Mouse (Mus musculus) urinary bladder, postnatal 25 days (tissue): ENCODE measurements around the gene Snx27.

Experiments
- DNase-seq: peaks from one replicate; pipeline ENCODE4 v3.0.0; 2022; ENCODE audit warnings: low spot score

Snx27 gene

GRCm38 (mm10) chr3:94582456-94582891 lies at the start of gene Snx27:
Snx27 (minus strand) TSS chr3:94582716.
- peak; percentile 66 for DNase-seq

- DNase-seq: no peak
Measured at GRCm38 (mm10) chr3:94629876-94630275, 47.4 kb upstream of the Snx27 start.

GRCm38 (mm10) chr3:94628712-94629111 lies 46.2 kb upstream of the Snx27 start:
- DNase-seq: no peak

- DNase-seq: no peak
Measured at GRCm38 (mm10) chr3:94624281-94624680, 41.8 kb upstream of the Snx27 start.

GRCm38 (mm10) chr3:94622550-94622949 lies 40.0 kb upstream of the Snx27 start:
- no peak for DNase-seq

GRCm38 (mm10) chr3:94621740-94622507 lies 39.4 kb upstream of the Snx27 start:
- no peak for DNase-seq

GRCm38 (mm10) chr3:94616717-94617116 lies 34.2 kb upstream of the Snx27 start:
- peak; percentile 28 for DNase-seq

- no peak for DNase-seq
Measured at GRCm38 (mm10) chr3:94613258-94613878, 30.9 kb upstream of the Snx27 start.

GRCm38 (mm10) chr3:94612274-94612673 lies 29.8 kb upstream of the Snx27 start:
- DNase-seq: no peak

GRCm38 (mm10) chr3:94611834-94612233 lies 29.3 kb upstream of the Snx27 start:
- DNase-seq: no peak

GRCm38 (mm10) chr3:94611343-94611742 lies 28.8 kb upstream of the Snx27 start:
- no peak for DNase-seq

GRCm38 (mm10) chr3:94610581-94610980 lies 28.1 kb upstream of the Snx27 start:
- no peak for DNase-seq

GRCm38 (mm10) chr3:94609621-94610020 lies 27.1 kb upstream of the Snx27 start:
- DNase-seq: no peak

GRCm38 (mm10) chr3:94601959-94602358 lies 19.4 kb upstream of the Snx27 start:
- peak; percentile 52 for DNase-seq

GRCm38 (mm10) chr3:94597224-94597779 lies 14.8 kb upstream of the Snx27 start:
- no peak for DNase-seq

GRCm38 (mm10) chr3:94595871-94596287 lies 13.4 kb upstream of the Snx27 start:
- no peak for DNase-seq

GRCm38 (mm10) chr3:94591066-94591465 lies 8.6 kb upstream of the Snx27 start:
- no peak for DNase-seq

- DNase-seq: no peak
Measured at GRCm38 (mm10) chr3:94587962-94588361, 5.4 kb upstream of the Snx27 start.

- no peak for DNase-seq
Measured at GRCm38 (mm10) chr3:94582944-94583343, 428 bp upstream of the Snx27 start.

GRCm38 (mm10) chr3:94581793-94582455 lies 592 bp downstream of the Snx27 start:
- DNase-seq: no peak

GRCm38 (mm10) chr3:94581138-94581780 lies 1.3 kb downstream of the Snx27 start:
- peak; percentile 16 for DNase-seq

GRCm38 (mm10) chr3:94574506-94574905 lies 8.0 kb downstream of the Snx27 start:
- DNase-seq: no peak
